Mouse (Mus musculus): ENCODE data around the gene Rabgap1l. TPM values are rescaled to one million over a fixed set of nuclear protein-coding genes. Genes with fewer than 3 reads are reported as not detected.
"Not testable (repeated sequence)": the region's sequence is repeated elsewhere in the genome, so short reads cannot be mapped to it uniquely, and the experiment has no call there.

The Rabgap1l gene
- polyA plus RNA-seq, 1 experiment: 85.7 TPM

GRCm38 (mm10) chr1:160618201-160618600 lies 174.8 kb downstream of the Rabgap1l start:
- Histone ChIP-seq H3K27me3 (replicated peaks) (no peaks in the 10 kb centered on the region), H3K9me3 (no peaks in the 10 kb centered on the region), H3K4me3 (replicated peaks) (no peak overlapping the region), H3K36me3 (replicated peaks; ENCODE audit: low read length) (no peaks in the 10 kb centered on the region), H3K4me1 (peaks cover 4% of the 10 kb centered on the region; the same call in 1 of the 2 replicates)
- TF ChIP-seq FLI1 (IDR thresholded peaks at IDR 0.05; ENCODE audit: low read length): no peak
- TF ChIP-seq GATA1 (IDR thresholded peaks at IDR 0.05; ENCODE audit: borderline replicate concordance, low read length): no peak

GRCm38 (mm10) chr1:160606425-160606824 lies 186.6 kb downstream of the Rabgap1l start:
- Histone ChIP-seq H3K36me3 (replicated peaks; ENCODE audit: low read length) (no peaks in the 10 kb centered on the region), H3K4me1 (peaks cover 3% of the 10 kb centered on the region), H3K9me3 (no peaks in the 10 kb centered on the region), H3K27me3 (replicated peaks) (no peaks in the 10 kb centered on the region), H3K4me3 (replicated peaks) (no peak overlapping the region)
- TF ChIP-seq GATA1 (IDR thresholded peaks at IDR 0.05; ENCODE audit: borderline replicate concordance, low read length) (no peak), FLI1 (IDR thresholded peaks at IDR 0.05; ENCODE audit: low read length) (no peak)

DNA sequence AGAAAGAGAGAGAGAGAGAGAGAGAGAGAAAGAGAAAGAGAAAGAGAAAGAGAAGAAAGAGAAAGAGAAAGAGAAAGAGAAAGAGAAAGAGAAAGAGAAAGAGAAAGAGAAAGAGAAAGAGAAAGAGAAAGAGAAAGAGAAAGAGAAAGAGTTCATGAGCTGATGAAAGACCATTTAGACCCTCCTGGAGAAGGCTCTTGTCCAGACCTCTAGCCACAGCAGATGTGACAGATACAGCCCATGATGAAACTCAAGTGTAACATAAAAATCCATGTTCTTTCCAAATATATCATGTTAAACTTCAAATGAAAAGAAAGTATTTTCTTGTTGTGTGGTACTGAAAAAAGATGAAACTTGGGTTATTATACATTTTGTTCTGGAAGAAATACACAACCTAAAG lies 189.7 kb downstream of the Rabgap1l start:
- H3K36me3 ChIP-seq (replicated peaks; ENCODE audit: low read length); H3K27me3 ChIP-seq (replicated peaks): not testable (repeated sequence)

DNA sequence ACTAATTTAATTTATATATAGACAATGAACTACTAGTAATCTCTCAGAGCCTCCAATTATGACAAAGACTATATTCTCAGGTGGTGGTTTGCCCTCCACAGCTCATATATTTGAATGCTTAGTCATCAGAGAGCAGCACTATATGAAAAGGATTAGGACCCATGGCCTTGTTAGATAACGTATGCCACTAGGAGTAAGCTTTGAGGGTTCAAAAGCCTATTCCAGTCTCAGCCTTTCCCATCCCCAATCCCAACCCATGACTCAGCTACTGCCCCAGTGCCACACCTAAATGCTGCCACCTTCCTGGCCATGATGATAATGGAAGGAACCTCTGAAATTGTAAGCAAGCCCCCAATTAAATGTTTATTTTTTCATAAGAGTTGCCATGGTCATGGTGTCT lies 195.6 kb downstream of the Rabgap1l start:
- Histone ChIP-seq H3K4me1 (peaks cover 5% of the 10 kb centered on the region; the same call in 1 of the 2 replicates), H3K9me3 (no peaks in the 10 kb centered on the region)

More for the DNA sequence above, 189.7 kb downstream of the Rabgap1l start:
- not testable (repeated sequence) for H3K9me3 ChIP-seq; H3K4me1 ChIP-seq; H3K4me3 ChIP-seq (replicated peaks)

DNA sequence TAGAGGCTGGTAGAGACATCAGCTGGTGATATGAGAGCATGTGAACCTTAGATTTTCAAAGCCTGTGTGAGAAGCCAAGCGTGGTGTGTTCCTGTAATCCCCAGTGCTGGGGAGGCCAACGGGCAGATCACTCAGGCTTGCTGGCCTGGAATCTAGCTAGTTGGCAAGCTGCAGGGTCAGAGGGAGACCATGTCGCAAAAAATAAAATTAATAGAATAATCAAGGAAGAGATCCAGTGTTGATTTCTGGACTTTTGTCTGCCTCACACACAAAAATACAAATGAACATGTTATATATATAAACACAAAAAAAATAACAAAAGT lies 196.1 kb downstream of the Rabgap1l start:
- no peaks in the 10 kb centered on the region for H3K36me3 ChIP-seq (replicated peaks; ENCODE audit: low read length)
- H3K4me3 ChIP-seq (replicated peaks): no peak overlapping the region
- peaks cover 5% of the 10 kb centered on the region; the same call in 1 of the 2 replicates for H3K4me1 ChIP-seq
- H3K9me3 ChIP-seq: no peaks in the 10 kb centered on the region
- no peaks in the 10 kb centered on the region for H3K27me3 ChIP-seq (replicated peaks)
- TF ChIP-seq GATA1 (IDR thresholded peaks at IDR 0.05; ENCODE audit: borderline replicate concordance, low read length): no peak
- TF ChIP-seq FLI1 (IDR thresholded peaks at IDR 0.05; ENCODE audit: low read length): no peak

More for the DNA sequence above, 195.6 kb downstream of the Rabgap1l start:
- TF ChIP-seq FLI1 (IDR thresholded peaks at IDR 0.05; ENCODE audit: low read length) (no peak), GATA1 (IDR thresholded peaks at IDR 0.05; ENCODE audit: borderline replicate concordance, low read length) (no peak)
- no peak overlapping the region for H3K4me3 ChIP-seq (replicated peaks)
- no peaks in the 10 kb centered on the region for H3K36me3 ChIP-seq (replicated peaks; ENCODE audit: low read length)
- no peaks in the 10 kb centered on the region for H3K27me3 ChIP-seq (replicated peaks)

- H3K9me3 ChIP-seq: no peaks in the 10 kb centered on the region
- no peak overlapping the region for H3K4me3 ChIP-seq (replicated peaks)
- H3K4me1 ChIP-seq: peaks cover 5% of the 10 kb centered on the region; the same call in 1 of the 2 replicates
- no peaks in the 10 kb centered on the region for H3K27me3 ChIP-seq (replicated peaks)
- TF ChIP-seq GATA1 (IDR thresholded peaks at IDR 0.05; ENCODE audit: borderline replicate concordance, low read length): no peak
- no peak for TF ChIP-seq FLI1 (IDR thresholded peaks at IDR 0.05; ENCODE audit: low read length)
- H3K36me3 ChIP-seq (replicated peaks; ENCODE audit: low read length): no peaks in the 10 kb centered on the region
These were observed 196.6 kb downstream of the Rabgap1l start for GRCm38 (mm10) chr1:160596252-160596947.

DNA sequence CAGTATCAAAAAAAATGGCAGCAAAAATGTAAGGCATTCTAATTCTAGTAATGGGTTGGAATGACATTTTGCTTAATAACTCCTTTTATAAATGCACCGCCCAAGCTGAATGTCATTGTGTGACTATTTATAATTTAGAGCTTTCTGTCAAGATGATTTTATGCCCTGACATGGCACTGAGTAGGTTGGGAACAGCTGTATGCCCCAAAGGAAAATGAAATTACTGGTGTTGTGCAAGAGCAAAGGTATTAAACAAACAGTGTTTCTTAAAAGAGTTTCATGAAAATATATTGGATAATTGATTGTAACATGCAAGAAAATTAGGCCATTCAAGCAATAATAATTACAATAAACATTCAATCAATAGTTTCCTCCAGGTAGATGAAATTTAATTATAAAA lies 198.4 kb downstream of the Rabgap1l start:
- H3K36me3 ChIP-seq (replicated peaks; ENCODE audit: low read length): no peaks in the 10 kb centered on the region
- no peaks in the 10 kb centered on the region for H3K27me3 ChIP-seq (replicated peaks)
- H3K9me3 ChIP-seq: no peaks in the 10 kb centered on the region
- H3K4me3 ChIP-seq (replicated peaks): no peak overlapping the region
- peaks cover 5% of the 10 kb centered on the region; the same call in 1 of the 2 replicates for H3K4me1 ChIP-seq
- TF ChIP-seq GATA1 (IDR thresholded peaks at IDR 0.05; ENCODE audit: borderline replicate concordance, low read length): no peak
- no peak for TF ChIP-seq FLI1 (IDR thresholded peaks at IDR 0.05; ENCODE audit: low read length)

DNA sequence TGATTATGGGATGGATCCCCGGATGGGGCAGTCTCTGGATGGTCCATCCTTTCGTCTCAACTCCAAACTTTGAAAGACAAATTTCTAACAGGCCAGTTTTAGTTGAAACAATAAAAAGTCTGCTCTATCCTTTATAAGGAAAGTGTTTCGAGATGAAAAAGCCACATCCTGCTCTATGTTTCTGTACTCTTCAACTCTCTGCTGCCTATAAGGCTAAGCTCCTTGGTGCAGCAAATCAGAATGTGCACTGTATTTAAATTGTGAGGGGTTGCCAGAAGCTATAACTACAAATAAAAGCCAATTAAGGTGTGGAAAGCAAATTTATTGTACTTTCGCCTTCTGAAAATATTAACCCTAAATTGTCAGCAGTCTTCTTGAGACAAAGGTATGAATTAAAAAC lies 198.9 kb downstream of the Rabgap1l start:
- Histone ChIP-seq H3K27me3 (replicated peaks) (no peaks in the 10 kb centered on the region), H3K9me3 (no peaks in the 10 kb centered on the region), H3K4me3 (replicated peaks) (no peak overlapping the region), H3K4me1 (peaks cover 5% of the 10 kb centered on the region; the same call in 1 of the 2 replicates), H3K36me3 (replicated peaks; ENCODE audit: low read length) (no peaks in the 10 kb centered on the region)
- TF ChIP-seq GATA1 (IDR thresholded peaks at IDR 0.05; ENCODE audit: borderline replicate concordance, low read length) (no peak), FLI1 (IDR thresholded peaks at IDR 0.05; ENCODE audit: low read length) (no peak)

GRCm38 (mm10) chr1:160588911-160589590 lies 204.0 kb downstream of the Rabgap1l start:
- H3K27me3 ChIP-seq (replicated peaks): no peaks in the 10 kb centered on the region
- H3K4me1 ChIP-seq: no peaks in the 10 kb centered on the region
- H3K4me3 ChIP-seq (replicated peaks): no peak overlapping the region
- no peaks in the 10 kb centered on the region for H3K36me3 ChIP-seq (replicated peaks; ENCODE audit: low read length)
- no peaks in the 10 kb centered on the region for H3K9me3 ChIP-seq
- TF ChIP-seq GATA1 (IDR thresholded peaks at IDR 0.05; ENCODE audit: borderline replicate concordance, low read length) (no peak), FLI1 (IDR thresholded peaks at IDR 0.05; ENCODE audit: low read length) (no peak)
